Mouse (Mus musculus): Measurements from ENCODE around the gene Izumo1r.

The Izumo1r gene

GRCm38 (mm10) chr9:14864726-14865125 is 39.0 kb downstream of the Izumo1r start:
- no peak for DNase-seq

- DNase-seq, result no peak
These were observed 40.6 kb downstream of the Izumo1r start for GRCm38 (mm10) chr9:14863126-14863525.

GRCm38 (mm10) chr9:14859868-14860639 is 43.7 kb downstream of the Izumo1r start, which contains the start of gene Gpr83:
Gene Gpr83 (plus strand): TSS chr9:14860210.
- peak; percentile 82 for DNase-seq

- no peak for DNase-seq
These were observed 45.0 kb downstream of the Izumo1r start for GRCm38 (mm10) chr9:14858782-14859181.

GRCm38 (mm10) chr9:14858170-14858706 is 45.5 kb downstream of the Izumo1r start:
- no peak for DNase-seq

- no peak for DNase-seq
These were observed 46.7 kb downstream of the Izumo1r start for GRCm38 (mm10) chr9:14856922-14857654.

GRCm38 (mm10) chr9:14854585-14854984 is 49.2 kb downstream of the Izumo1r start:
- no peak for DNase-seq

- no peak for DNase-seq
These were observed 55.3 kb downstream of the Izumo1r start for GRCm38 (mm10) chr9:14848267-14848935.

- no peak for DNase-seq
These were observed 57.3 kb downstream of the Izumo1r start for GRCm38 (mm10) chr9:14846428-14846827.

GRCm38 (mm10) chr9:14843901-14844300 is 59.8 kb downstream of the Izumo1r start:
- DNase-seq, result no peak

- no peak for DNase-seq
These were observed 60.4 kb downstream of the Izumo1r start for GRCm38 (mm10) chr9:14843311-14843857.

- DNase-seq, result no peak
These were observed 61.6 kb downstream of the Izumo1r start for GRCm38 (mm10) chr9:14841878-14842761.

- no peak for DNase-seq
These were observed 63.8 kb downstream of the Izumo1r start for GRCm38 (mm10) chr9:14839970-14840369.

GRCm38 (mm10) chr9:14839527-14839926 is 64.2 kb downstream of the Izumo1r start:
- DNase-seq, result peak; percentile 24
